Mouse (Mus musculus) megakaryocyte-erythroid progenitor cell, adult 5-6 weeks (primary cell): ENCODE measurements around the gene Cd83. TPM values are rescaled to one million over a fixed set of nuclear protein-coding genes. Genes with fewer than 3 reads are reported as not detected.

Source experiments
- ATAC-seq: replicated peaks from 2 replicates; pipeline ENCODE4 v1.8.0; 2016; ENCODE audit warnings: mild to moderate bottlenecking, inconsistent platforms; ENCODE audit not compliant: severe bottlenecking, poor library complexity, low FRiP score, low TSS enrichment
- total RNA-seq, 2 experiments: library from RNA; stranded (forward) in 1 of 2; stranded (reverse) in 1 of 2; fragments of 200-1000, 215-1000 nt in 1 of 2; fragments of >200 nt in 1 of 2; fragmentation: Nextera tagmentation in 1 of 2; gene quantifications; 2 replicates each; pipeline ENCODE4 v1.2.3; 2014 to 2017

Gene Cd83
- total RNA-seq, 2 experiments from 2014 or later, result 0.38 TPM; not detected in 1

- no peak for ATAC-seq
Measured at GRCm38 (mm10) chr13:43847186-43847585, 62.6 kb downstream of the Cd83 start.

GRCm38 (mm10) chr13:43849816-43850215 lies 65.2 kb downstream of the Cd83 start:
- no peak for ATAC-seq

DNA sequence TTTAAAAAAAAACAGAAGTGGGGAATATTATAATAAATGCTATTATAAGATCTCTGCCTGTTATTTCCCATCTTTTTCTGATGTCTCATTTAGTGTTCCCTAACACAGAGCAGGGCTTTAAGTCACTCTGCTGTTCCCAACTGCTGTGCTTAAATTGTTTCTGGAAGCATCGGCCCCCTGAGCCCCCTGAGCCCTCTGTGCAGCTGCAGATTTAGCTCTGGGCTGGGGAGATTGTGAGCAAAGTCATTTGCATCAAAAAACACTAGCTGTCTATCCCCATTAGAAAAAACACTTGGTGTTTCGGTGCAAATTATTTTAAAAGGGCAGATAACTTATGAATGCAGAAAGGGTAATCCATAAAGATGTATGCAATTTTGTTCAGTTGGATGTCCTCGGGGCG lies 66.5 kb downstream of the Cd83 start:
- no peak for ATAC-seq

Other genes starting within 250 kb of the Cd83 start
- gene Mcur1, start 224.6 kb upstream of the Cd83 start, total RNA-seq (2014; fragmentation: Nextera tagmentation), result 17.0 and 21.1 TPM in 2 replicates
- gene Mcur1, start 224.6 kb upstream of the Cd83 start, total RNA-seq (2017), result 10.9 and 14.2 TPM in 2 replicates
- not detected in 2 replicates for gene Rnf182, start 169.1 kb upstream of the Cd83 start, total RNA-seq (2014; fragmentation: Nextera tagmentation)
- not detected in 2 replicates for gene Rnf182, start 169.1 kb upstream of the Cd83 start, total RNA-seq (2017)